10 mouse cellular contexts compared by ENCODE assay signal in genomic region chr8:95433124-95433523, GRCm38 (mm10). TPM values are rescaled to one million over a fixed set of nuclear protein-coding genes. Genes with fewer than 3 reads are reported as not detected.
A peak's percentile ranks its signal among the peaks of the same experiment; 100 is the strongest.
DNase-seq lines count a peak whose midpoint lies in the region; ATAC-seq and TF ChIP-seq lines count a peak whose summit lies in the region.
"Had no signal": no experiment of that assay in that cellular context is flagged by ENCODE, and none has a peak within 500 bp of the region (broad histone marks: within the 10 kb centered on the region; RNA-seq: fewer than 3 reads in every experiment).

No protein-coding gene starts in this region.

- peak overlapping the region; percentile 82; the same call in 1 of the 2 replicates for H3K9ac ChIP-seq in kidney, postnatal 0 days (ENCODE audit: low read depth, low read length)
- H3K9ac ChIP-seq in embryonic facial prominence, embryonic 15.5 days, result no peak overlapping the region
- peak overlapping the region; percentile 86 for H3K9ac ChIP-seq in intestine, embryonic 14.5 days (ENCODE audit: low read length)
- H3K9ac ChIP-seq in neural tube, embryonic 13.5 days, result peak overlapping the region; percentile 94

- peak overlapping the region; percentile 71 for H3K4me3 ChIP-seq in kidney, postnatal 0 days (replicated peaks; ENCODE audit: low read depth, low read length)
- peak overlapping the region; percentile 97 for H3K4me3 ChIP-seq in embryonic facial prominence, embryonic 15.5 days (replicated peaks)
- H3K4me3 ChIP-seq in intestine, embryonic 14.5 days (ENCODE audit: low read depth, low read length), result peak overlapping the region; percentile 91
- peak overlapping the region; percentile 92 for H3K4me3 ChIP-seq in neural tube, embryonic 13.5 days

- no peak for DNase-seq in kidney, postnatal 0 days (ENCODE audit: low spot score)
- DNase-seq in kidney, adult 8-10 months, result no peak
- DNase-seq in intestine, embryonic 14.5 days (ENCODE audit: low spot score), result no peak
- DNase-seq in yolk sac, embryonic 10.5 days (ENCODE audit: low spot score), result no peak
- DNase-seq in ovary, postnatal 14 days (ENCODE audit: low spot score), result no peak
- no peak for DNase-seq in urinary bladder, adult 2 months (ENCODE audit: low spot score)
- DNase-seq: kidney, postnatal 14 days; thymus, postnatal 4 days had no signal

- H3K4me2 ChIP-seq in kidney, postnatal 0 days (ENCODE audit: low read length), result peak overlapping the region; percentile 72
- H3K4me2 ChIP-seq in embryonic facial prominence, embryonic 15.5 days (replicated peaks), result peak overlapping the region; percentile 78
- peak overlapping the region; percentile 93 for H3K4me2 ChIP-seq in intestine, embryonic 14.5 days (ENCODE audit: low read length)
- peak overlapping the region; percentile 74 for H3K4me2 ChIP-seq in neural tube, embryonic 13.5 days

- H3K9me3 ChIP-seq in kidney, postnatal 0 days (replicated peaks; ENCODE audit: low read length), result no peaks in the 10 kb centered on the region
- no peaks in the 10 kb centered on the region for H3K9me3 ChIP-seq in embryonic facial prominence, embryonic 15.5 days (replicated peaks)
- no peaks in the 10 kb centered on the region for H3K9me3 ChIP-seq in intestine, embryonic 14.5 days (ENCODE audit: control insufficient read depth, low read length)
- H3K9me3 ChIP-seq in neural tube, embryonic 13.5 days, result no peaks in the 10 kb centered on the region

- ATAC-seq in kidney, postnatal 0 days (replicated peaks; ENCODE audit: low FRiP score, low read depth), result no peak
- ATAC-seq in embryonic facial prominence, embryonic 15.5 days (ENCODE audit: insufficient number of reproducible peaks, low FRiP score, low TSS enrichment, low read depth), result no peak
- ATAC-seq in intestine, embryonic 14.5 days (replicated peaks; ENCODE audit: low FRiP score, low TSS enrichment, low read depth), result no peak
- no peak for ATAC-seq in neural tube, embryonic 13.5 days (ENCODE audit: low read depth)

- H3K36me3 ChIP-seq in kidney, postnatal 0 days (ENCODE audit: insufficient read depth, low read length), result no peaks in the 10 kb centered on the region
- H3K36me3 ChIP-seq in embryonic facial prominence, embryonic 15.5 days, result no peaks in the 10 kb centered on the region
- no peaks in the 10 kb centered on the region for H3K36me3 ChIP-seq in intestine, embryonic 14.5 days (ENCODE audit: control insufficient read depth, insufficient read depth, low read length)
- H3K36me3 ChIP-seq in neural tube, embryonic 13.5 days, result no peaks in the 10 kb centered on the region

- H3K27ac ChIP-seq in kidney, postnatal 0 days, result no peak overlapping the region
- no peak overlapping the region for H3K27ac ChIP-seq in embryonic facial prominence, embryonic 15.5 days (replicated peaks)
- H3K27ac ChIP-seq in intestine, embryonic 14.5 days (ENCODE audit: low read depth), result no peak overlapping the region
- no peak overlapping the region for H3K27ac ChIP-seq in neural tube, embryonic 13.5 days (replicated peaks)

- WGBS in kidney, postnatal 0 days, result 54% methylated on average over 4 of the region's 4 CpGs
- 52% methylated on average over 4 of the region's 4 CpGs for WGBS in embryonic facial prominence, embryonic 15.5 days
- 54% methylated on average over 4 of the region's 4 CpGs for WGBS in intestine, embryonic 14.5 days
- 66% methylated on average over 4 of the region's 4 CpGs for WGBS in neural tube, embryonic 13.5 days

- H3K4me1 ChIP-seq in kidney, postnatal 0 days (replicated peaks; ENCODE audit: insufficient read depth, low read length), result peaks cover 26% of the 10 kb centered on the region
- peaks cover 53% of the 10 kb centered on the region for H3K4me1 ChIP-seq in embryonic facial prominence, embryonic 15.5 days
- peaks cover 41% of the 10 kb centered on the region for H3K4me1 ChIP-seq in intestine, embryonic 14.5 days (replicated peaks; ENCODE audit: control insufficient read depth, insufficient read depth, low read length)
- H3K4me1 ChIP-seq in neural tube, embryonic 13.5 days (replicated peaks), result peaks cover 58% of the 10 kb centered on the region

- no peak for TF ChIP-seq CTCF in kidney, postnatal 0 days (IDR thresholded peaks at IDR 0.05; ENCODE audit: low read depth)

- no peaks in the 10 kb centered on the region for H3K27me3 ChIP-seq in kidney, postnatal 0 days (ENCODE audit: insufficient read depth, low read length)
- H3K27me3 ChIP-seq in embryonic facial prominence, embryonic 15.5 days, result no peaks in the 10 kb centered on the region
- no peaks in the 10 kb centered on the region for H3K27me3 ChIP-seq in intestine, embryonic 14.5 days (replicated peaks; ENCODE audit: control insufficient read depth, insufficient read depth, low read length)
- no peaks in the 10 kb centered on the region for H3K27me3 ChIP-seq in neural tube, embryonic 13.5 days

RNA-seq across cellular contexts. Expression of gene Cfap20, which starts 1.5 kb away (rescaled TPM):
- 126 and 129 TPM in 2 replicates for polyA plus RNA-seq in kidney, postnatal 0 days (2015; fragmentation: Nextera tagmentation; extraction: Ambion mirVana)
- polyA plus RNA-seq in embryonic facial prominence, embryonic 15.5 days (2015; fragmentation: Nextera tagmentation; extraction: Ambion mirVana), result 138 and 155 TPM in 2 replicates
- polyA plus RNA-seq in intestine, embryonic 14.5 days (2014; fragmentation: Nextera tagmentation; extraction: Ambion mirVana), result 157 and 159 TPM in 2 replicates
- polyA plus RNA-seq in neural tube, embryonic 13.5 days (2015; fragmentation: Nextera tagmentation; extraction: Ambion mirVana), result 124 and 128 TPM in 2 replicates
- 62.3 and 86.8 TPM in 2 replicates for polyA plus RNA-seq in urinary bladder, adult 2 months (2012; rRNA removed)

RNA-seq across cellular contexts. Expression of gene Csnk2a2, which starts 56.7 kb away (rescaled TPM):
- 9.5 and 11.2 TPM in 2 replicates for polyA plus RNA-seq in kidney, postnatal 0 days (2015; fragmentation: Nextera tagmentation; extraction: Ambion mirVana)
- polyA plus RNA-seq in embryonic facial prominence, embryonic 15.5 days (2015; fragmentation: Nextera tagmentation; extraction: Ambion mirVana), result 11.2 and 14.6 TPM in 2 replicates
- polyA plus RNA-seq in intestine, embryonic 14.5 days (2014; fragmentation: Nextera tagmentation; extraction: Ambion mirVana), result 17.5 and 20.7 TPM in 2 replicates
- polyA plus RNA-seq in neural tube, embryonic 13.5 days (2015; fragmentation: Nextera tagmentation; extraction: Ambion mirVana), result 8.0 and 8.6 TPM in 2 replicates
- polyA plus RNA-seq in urinary bladder, adult 2 months (2012; rRNA removed), result 38.6 and 44.3 TPM in 2 replicates
